Mouse (Mus musculus) naive thymus-derived CD4-positive, alpha-beta T cell, adult 2 months (primary cell): ENCODE data around the gene Itpk1.
A peak's percentile ranks its signal among the peaks of the same experiment; 100 is the strongest.

Experiments
- DNase-seq: peaks from one replicate; pipeline ENCODE4 v3.0.0-alpha.2; 2011; ENCODE audit warnings: low read depth

The Itpk1 gene

GRCm38 (mm10) chr12:102552001-102552400 lies 152.7 kb downstream of the Itpk1 start:
- no peak for DNase-seq

- no peak for DNase-seq
Measured at GRCm38 (mm10) chr12:102551186-102551585, 153.5 kb downstream of the Itpk1 start.

DNA sequence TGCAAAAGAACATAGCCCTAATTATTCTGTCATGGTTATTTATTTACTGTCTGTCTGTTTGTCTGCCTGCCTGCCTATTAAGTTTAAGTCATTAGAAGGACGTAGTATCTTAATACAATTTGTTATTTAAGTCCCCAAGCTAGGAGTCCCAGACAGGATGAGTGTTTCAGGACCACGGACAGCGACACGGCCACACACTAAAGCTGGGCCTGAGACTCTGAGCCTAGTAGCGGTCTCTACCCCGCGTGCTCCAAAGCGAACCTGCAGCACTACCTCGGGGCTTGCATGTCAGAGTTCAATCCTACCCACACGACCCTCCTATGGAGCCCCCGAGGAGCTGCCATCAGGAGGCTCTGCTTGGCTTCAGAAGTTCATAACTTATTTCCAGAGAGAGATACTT lies 154.2 kb downstream of the Itpk1 start:
- peak; percentile 78 for DNase-seq

GRCm38 (mm10) chr12:102545122-102545521 lies 159.6 kb downstream of the Itpk1 start:
- DNase-seq = no peak

GRCm38 (mm10) chr12:102541168-102541567 lies 163.6 kb downstream of the Itpk1 start:
- no peak for DNase-seq

DNA sequence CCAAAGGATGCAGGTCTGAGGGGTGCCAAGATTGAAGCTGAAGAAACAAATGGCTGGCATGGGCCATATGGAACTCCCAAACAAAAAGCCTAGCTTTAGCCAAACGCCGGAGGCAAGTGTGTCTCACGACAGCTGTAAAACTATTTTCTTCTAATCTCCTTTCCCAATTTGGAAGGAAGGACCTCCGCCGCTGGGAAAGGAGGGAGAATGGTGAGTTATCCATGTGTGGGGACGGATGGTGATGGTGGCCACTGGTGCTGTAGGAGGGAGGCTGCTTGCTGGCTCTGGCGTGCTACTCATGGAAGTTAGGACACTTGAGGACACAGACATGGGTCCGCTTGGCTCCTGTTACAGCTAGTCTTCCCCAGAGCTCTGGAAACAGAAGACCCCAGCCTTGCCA lies 164.5 kb downstream of the Itpk1 start:
- DNase-seq = no peak

DNA sequence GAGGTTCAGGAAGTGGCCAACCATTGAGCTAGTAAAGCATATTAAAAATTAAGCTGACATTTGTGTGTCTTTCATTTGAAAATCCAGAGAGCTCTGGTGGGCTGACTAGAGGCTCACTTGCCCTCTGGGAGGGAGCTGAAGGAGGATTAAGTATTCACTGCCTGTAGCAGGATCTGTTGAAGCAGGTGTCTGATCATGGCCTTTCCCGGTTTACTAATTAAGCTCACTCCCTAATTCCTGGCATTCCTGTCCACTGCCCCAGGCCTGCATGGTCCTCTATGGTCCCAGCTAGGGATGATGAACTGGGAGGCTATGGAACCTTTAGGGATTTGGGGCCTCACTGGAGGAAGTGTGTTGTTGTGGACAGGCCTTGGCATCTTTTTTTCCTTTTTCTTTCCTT lies 168.9 kb downstream of the Itpk1 start:
- DNase-seq = no peak

GRCm38 (mm10) chr12:102527989-102528388 lies 176.7 kb downstream of the Itpk1 start:
- no peak for DNase-seq

- DNase-seq = peak; percentile 25
Measured at GRCm38 (mm10) chr12:102524760-102525159, 180.0 kb downstream of the Itpk1 start.

GRCm38 (mm10) chr12:102524216-102524615 lies 180.5 kb downstream of the Itpk1 start:
- DNase-seq = no peak

DNA sequence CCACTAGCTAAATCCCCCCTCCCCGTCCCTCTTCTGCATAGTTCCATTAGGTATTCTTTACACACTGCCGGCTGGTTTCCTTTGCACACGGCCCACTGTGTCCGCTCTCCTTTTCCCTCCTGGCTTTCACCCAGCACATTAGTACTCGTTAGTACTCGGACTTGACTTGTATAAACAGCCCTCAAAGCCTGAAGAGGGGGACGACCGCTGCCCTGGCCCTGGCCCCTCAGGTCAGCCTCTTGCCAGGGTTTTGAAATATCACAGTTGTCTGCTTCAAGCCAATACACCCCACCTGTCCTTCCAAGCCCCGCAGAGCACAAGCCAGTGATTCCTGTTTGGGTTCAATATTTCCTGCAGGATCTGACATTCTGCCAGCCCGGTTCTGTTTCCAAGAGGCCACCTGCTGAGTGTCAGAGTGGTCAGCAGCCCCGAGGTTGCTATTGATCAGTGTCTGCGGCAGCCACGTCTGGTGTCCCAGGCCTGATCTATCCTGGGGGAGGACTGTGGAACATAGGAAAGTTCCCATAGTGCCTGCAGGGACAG lies 182.9 kb downstream of the Itpk1 start:
- DNase-seq = no peak

GRCm38 (mm10) chr12:102519929-102520720 lies 184.6 kb downstream of the Itpk1 start:
- no peak for DNase-seq
